Mouse (Mus musculus): Measurements from ENCODE around the gene Tmem208. TPM values are rescaled to one million over a fixed set of nuclear protein-coding genes. Genes with fewer than 3 reads are reported as not detected.
A peak's percentile ranks its signal among the peaks of the same experiment; 100 is the strongest.

The Tmem208 gene
- total and polyA plus RNA-seq, 3 experiments = 94.5 to 149 TPM; not detected in 1

- peaks cover 20% of the 10 kb centered on the region for H3K79me2 ChIP-seq (ENCODE audit: control insufficient read depth, insufficient read depth, low read length, poor library complexity)
- H3K9ac ChIP-seq (ENCODE audit: control insufficient read depth, low read depth, low read length, poor library complexity, severe bottlenecking) = peak overlapping the region; percentile 82
- H3K4me3 ChIP-seq (ENCODE audit: control insufficient read depth in 1 of 2, insufficient read depth in 1 of 2, low read depth in 2 of 2, low read length in 2 of 2) = peak overlapping the region; percentile 74 to 88
- H3K27ac ChIP-seq (ENCODE audit: control insufficient read depth, low read depth, low read length) = peak overlapping the region; percentile 90
- H3K36me3 ChIP-seq (ENCODE audit: control insufficient read depth in 1 of 2, insufficient read depth in 2 of 2, low read length in 2 of 2) = peaks cover 10 to 27% of the 10 kb centered on the region in 2 experiments
- no peaks in the 10 kb centered on the region for H3K9me3 ChIP-seq (replicated peaks; ENCODE audit: insufficient read depth, low read length)
- H3K27me3 ChIP-seq (ENCODE audit: control insufficient read depth in 1 of 2, insufficient read depth in 2 of 2, low read length in 2 of 2) = no peaks in the 10 kb centered on the region
- no peak for DNase-seq (ENCODE audit: low read depth, low spot score)
- TF ChIP-seq KAT2A (conservative IDR thresholded peaks at IDR 0.05; ENCODE audit: low read depth, low read length) (0 out of 2 replicates have a peak, but pooled peaks have one; percentile 24), NELFE (IDR thresholded peaks at IDR 0.05; ENCODE audit: low read depth, low read length) (0 out of 2 replicates have a peak, but pooled peaks have one; percentile 21), CTCF (IDR thresholded peaks at IDR 0.05 in 2 of 3, conservative IDR thresholded peaks at IDR 0.05 in 1 of 3; ENCODE audit: control insufficient read depth in 1 of 3, insufficient read depth in 1 of 3, low read depth in 2 of 3, low read length in 3 of 3, poor library complexity in 1 of 3, severe bottlenecking in 1 of 3) (no peak)
- H3K4me1 ChIP-seq (ENCODE audit: control insufficient read depth in 1 of 2, insufficient read depth in 2 of 2, low read length in 2 of 2) = peaks cover 18 to 29% of the 10 kb centered on the region in 2 experiments
Observed at GRCm38 (mm10) chr8:105326968-105327367, 814 bp downstream of the Tmem208 start.

- Histone ChIP-seq H3K79me2 (ENCODE audit: control insufficient read depth, insufficient read depth, low read length, poor library complexity) (peaks cover 19% of the 10 kb centered on the region), H3K36me3 (ENCODE audit: control insufficient read depth in 1 of 2, insufficient read depth in 2 of 2, low read length in 2 of 2) (peaks cover 7 to 10% of the 10 kb centered on the region in 2 experiments), H3K9me3 (replicated peaks; ENCODE audit: insufficient read depth, low read length) (no peaks in the 10 kb centered on the region), H3K27me3 (ENCODE audit: control insufficient read depth in 1 of 2, insufficient read depth in 2 of 2, low read length in 2 of 2) (no peaks in the 10 kb centered on the region), H3K27ac (ENCODE audit: control insufficient read depth, low read depth, low read length) (no peak overlapping the region), H3K4me3 (ENCODE audit: control insufficient read depth in 1 of 2, insufficient read depth in 1 of 2, low read depth in 2 of 2, low read length in 2 of 2) (no peak overlapping the region), H3K9ac (ENCODE audit: control insufficient read depth, low read depth, low read length, poor library complexity, severe bottlenecking) (no peak overlapping the region), H3K4me1 (ENCODE audit: control insufficient read depth in 1 of 2, insufficient read depth in 2 of 2, low read length in 2 of 2) (peaks cover 4 to 6% of the 10 kb centered on the region in 2 experiments)
- TF ChIP-seq HCFC1 (IDR thresholded peaks at IDR 0.05; ENCODE audit: low read depth, low read length) (no peak), MXI1 (IDR thresholded peaks at IDR 0.05; ENCODE audit: low read depth, low read length) (no peak), NELFE (IDR thresholded peaks at IDR 0.05; ENCODE audit: low read depth, low read length) (no peak), POLR2AphosphoS5 (IDR thresholded peaks at IDR 0.05; ENCODE audit: borderline replicate concordance, low read depth, low read length) (no peak), MAFK (IDR thresholded peaks at IDR 0.05; ENCODE audit: borderline replicate concordance, low read depth, low read length) (no peak), CTCF (IDR thresholded peaks at IDR 0.05 in 2 of 3, conservative IDR thresholded peaks at IDR 0.05 in 1 of 3; ENCODE audit: control insufficient read depth in 1 of 3, insufficient read depth in 1 of 3, low read depth in 2 of 3, low read length in 3 of 3, poor library complexity in 1 of 3, severe bottlenecking in 1 of 3) (no peak), MAZ (IDR thresholded peaks at IDR 0.05; ENCODE audit: low read depth, low read length) (no peak), RAD21 (IDR thresholded peaks at IDR 0.05; ENCODE audit: low read depth, low read length) (no peak), SIN3A (IDR thresholded peaks at IDR 0.05; ENCODE audit: low read length) (no peak), ELF1 (IDR thresholded peaks at IDR 0.05; ENCODE audit: low read depth, low read length) (no peak)
- DNase-seq (ENCODE audit: low read depth, low spot score) = no peak
Observed at GRCm38 (mm10) chr8:105330325-105330724, 4.2 kb downstream of the Tmem208 start.

GRCm38 (mm10) chr8:105331469-105331868 lies 5.3 kb downstream of the Tmem208 start:
- Histone ChIP-seq H3K9ac (ENCODE audit: control insufficient read depth, low read depth, low read length, poor library complexity, severe bottlenecking) (no peak overlapping the region), H3K4me3 (ENCODE audit: control insufficient read depth in 1 of 2, insufficient read depth in 1 of 2, low read depth in 2 of 2, low read length in 2 of 2) (no peak overlapping the region), H3K9me3 (replicated peaks; ENCODE audit: insufficient read depth, low read length) (no peaks in the 10 kb centered on the region), H3K4me1 (ENCODE audit: control insufficient read depth in 1 of 2, insufficient read depth in 2 of 2, low read length in 2 of 2) (peaks cover 3% of the 10 kb centered on the region in 2 experiments; a peak in 3 of 4 replicates), H3K27me3 (ENCODE audit: control insufficient read depth in 1 of 2, insufficient read depth in 2 of 2, low read length in 2 of 2) (no peaks in the 10 kb centered on the region), H3K36me3 (ENCODE audit: control insufficient read depth in 1 of 2, insufficient read depth in 2 of 2, low read length in 2 of 2) (peaks cover 7 to 10% of the 10 kb centered on the region in 2 experiments), H3K27ac (ENCODE audit: control insufficient read depth, low read depth, low read length) (no peak overlapping the region), H3K79me2 (ENCODE audit: control insufficient read depth, insufficient read depth, low read length, poor library complexity) (peaks cover 10% of the 10 kb centered on the region)
- no peak for DNase-seq (ENCODE audit: low read depth, low spot score)
- no peak for TF ChIP-seq HCFC1 (IDR thresholded peaks at IDR 0.05; ENCODE audit: low read depth, low read length)
- TF ChIP-seq MYC (IDR thresholded peaks at IDR 0.05; ENCODE audit: low read depth, low read length) = no peak
- no peak for TF ChIP-seq JUND (IDR thresholded peaks at IDR 0.05; ENCODE audit: low read depth, low read length)
- TF ChIP-seq ZMIZ1 (IDR thresholded peaks at IDR 0.05; ENCODE audit: low read depth, low read length) = no peak
- TF ChIP-seq BHLHE40 (IDR thresholded peaks at IDR 0.05; ENCODE audit: borderline replicate concordance, low read depth, low read length) = no peak
- TF ChIP-seq E2F4 (IDR thresholded peaks at IDR 0.05; ENCODE audit: borderline replicate concordance, low read depth, low read length) = no peak
- TF ChIP-seq POLR2AphosphoS2 (IDR thresholded peaks at IDR 0.05; ENCODE audit: low read length) = no peak
- no peak for TF ChIP-seq TAL1 (IDR thresholded peaks at IDR 0.05; ENCODE audit: low read length)
- TF ChIP-seq RCOR1 (IDR thresholded peaks at IDR 0.05; ENCODE audit: low read depth, low read length) = no peak
- TF ChIP-seq MAZ (IDR thresholded peaks at IDR 0.05; ENCODE audit: low read depth, low read length) = no peak
- no peak for TF ChIP-seq ZC3H11A (IDR thresholded peaks at IDR 0.05; ENCODE audit: low read depth, low read length)
- TF ChIP-seq NELFE (IDR thresholded peaks at IDR 0.05; ENCODE audit: low read depth, low read length) = no peak
- TF ChIP-seq MAX (IDR thresholded peaks at IDR 0.05; ENCODE audit: low read length) = no peak
- no peak for TF ChIP-seq GABPA (IDR thresholded peaks at IDR 0.05; ENCODE audit: low read depth, low read length)
- TF ChIP-seq CHD2 (IDR thresholded peaks at IDR 0.05; ENCODE audit: low read length) = no peak
- no peak for TF ChIP-seq MYB (IDR thresholded peaks at IDR 0.05; ENCODE audit: low read depth, low read length)
- TF ChIP-seq TCF12 (IDR thresholded peaks at IDR 0.05; ENCODE audit: low read depth, low read length) = no peak
- TF ChIP-seq ZKSCAN1 (IDR thresholded peaks at IDR 0.05; ENCODE audit: low read depth, low read length) = no peak
